Mouse (Mus musculus): ENCODE results near the gene Casd1.

- TF ChIP-seq CTCF (IDR thresholded peaks at IDR 0.05; ENCODE audit: extremely low read depth, insufficient read depth, insufficient read length, insufficient replicate concordance) (no peak), POLR2A (IDR thresholded peaks at IDR 0.05; ENCODE audit: low read depth, low read length) (no peak)
Measured at GRCm38 (mm10) chr6:4562401-4562800, 38.2 kb upstream of the Casd1 start.
